1 mouse cellular context compared by ENCODE assay signal in genomic region chr9:121904946-121905345, GRCm38 (mm10).
TF ChIP-seq lines count a peak whose summit lies in the region.

No protein-coding gene starts in this region.

TF ChIP-seq in CH12.LX, 34 proteins besides CTCF, POLR2A, EP300 and RAD21 (continued from another document):
- TF ChIP-seq IRF4 (IDR thresholded peaks at IDR 0.05; ENCODE audit: low read depth, low read length): peak; percentile 47; the same call in 1 of the 2 replicates
- no peak for TF ChIP-seq TCF12 (IDR thresholded peaks at IDR 0.05; ENCODE audit: low read depth, low read length)
- no peak for TF ChIP-seq RCOR1 (conservative IDR thresholded peaks at IDR 0.05; ENCODE audit: low read depth, low read length)
- TF ChIP-seq E2F4 (IDR thresholded peaks at IDR 0.05; ENCODE audit: insufficient replicate concordance, low read depth, low read length): no peak
- TF ChIP-seq JUND (conservative IDR thresholded peaks at IDR 0.05; ENCODE audit: low read depth, low read length): 0 out of 2 replicates have a peak, but pooled peaks have one; percentile 16
